In the genomic region with DNA sequence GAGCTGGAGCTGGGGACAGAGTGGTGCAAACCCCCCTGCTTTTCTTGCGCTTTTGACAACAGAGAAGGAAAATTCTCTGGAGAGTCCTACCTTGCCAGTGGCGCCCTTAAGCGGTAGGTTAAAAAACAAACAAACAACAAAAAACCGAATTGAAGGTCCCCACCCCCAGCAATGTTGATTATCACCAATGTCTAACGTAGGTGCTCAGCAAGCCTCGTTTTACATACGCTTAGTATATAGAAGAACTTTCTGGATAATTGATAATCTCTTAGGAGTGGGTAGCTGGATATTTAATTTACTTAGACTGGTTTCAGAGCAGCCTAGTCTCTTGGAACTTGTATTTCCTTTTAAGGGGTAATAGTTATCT, we compare ENCODE assay signal across 9 mouse cellular contexts. TPM values are rescaled to one million over a fixed set of nuclear protein-coding genes. Genes with fewer than 3 reads are reported as not detected.
A peak's percentile ranks its signal among the peaks of the same experiment; 100 is the strongest.
DNase-seq lines count a peak whose midpoint lies in the region; ATAC-seq and TF ChIP-seq lines count a peak whose summit lies in the region.
"Had no signal": no experiment of that assay in that cellular context is flagged by ENCODE, and none has a peak within 500 bp of the region (broad histone marks: within the 10 kb centered on the region; RNA-seq: fewer than 3 reads in every experiment).

No protein-coding gene starts in this region.

- TF ChIP-seq CTCF in kidney, adult 2 months (conservative IDR thresholded peaks at IDR 0.05; ENCODE audit: insufficient read depth, insufficient read length, low read depth, low read length) = no peak
- no peak for TF ChIP-seq CTCF in bone marrow macrophage, adult 2 months (IDR thresholded peaks at IDR 0.05; ENCODE audit: low read depth, low read length)

- WGBS in kidney, adult 2 months = under 1% methylated on average over 7 of the region's 7 CpGs
- 0% methylated on average over 7 of the region's 7 CpGs for WGBS in hindbrain, embryonic 14.5 days
- 1% methylated on average over 7 of the region's 7 CpGs for WGBS in midbrain, embryonic 14.5 days

- H3K4me1 ChIP-seq in kidney, adult 2 months (ENCODE audit: control insufficient read depth, insufficient read depth, low read length) = no peaks in the 10 kb centered on the region
- no peaks in the 10 kb centered on the region for H3K4me1 ChIP-seq in bone marrow macrophage, adult 2 months (ENCODE audit: control insufficient read depth, insufficient read depth, low read length)
- H3K4me1 ChIP-seq in hindbrain, embryonic 14.5 days (replicated peaks; ENCODE audit: control insufficient read depth, insufficient read depth, low read length) = 0 out of 2 replicates have a peak, but pooled peaks cover 5% of the 10 kb centered on the region
- peaks cover 3% of the 10 kb centered on the region; the same call in 1 of the 2 replicates for H3K4me1 ChIP-seq in midbrain, embryonic 14.5 days (ENCODE audit: control insufficient read depth, insufficient read depth, low read length)

- no peak for TF ChIP-seq POLR2A in kidney, adult 2 months (IDR thresholded peaks at IDR 0.05; ENCODE audit: low read depth, low read length)
- no peak for TF ChIP-seq POLR2A in bone marrow macrophage, adult 2 months (IDR thresholded peaks at IDR 0.05; ENCODE audit: borderline replicate concordance, low read depth, low read length)

- H3K27ac ChIP-seq in kidney, adult 2 months (ENCODE audit: insufficient read depth, low read depth, low read length) = no peak overlapping the region
- peak overlapping the region; percentile 29; the same call in 1 of the 2 replicates for H3K27ac ChIP-seq in bone marrow macrophage, adult 2 months (ENCODE audit: insufficient read depth, low read depth, low read length)
- no peak overlapping the region for H3K27ac ChIP-seq in hindbrain, embryonic 14.5 days
- peak overlapping the region; percentile 57; the same call in 1 of the 2 replicates for H3K27ac ChIP-seq in midbrain, embryonic 14.5 days (replicated peaks; ENCODE audit: low read depth, low read length)

- DNase-seq in kidney, adult 2 months = no peak
- DNase-seq in kidney, postnatal 10 days = no peak
- DNase-seq in hindbrain, embryonic 14.5 days (ENCODE audit: low spot score) = no peak
- no peak for DNase-seq in midbrain, embryonic 14.5 days
- no peak for DNase-seq in cerebellum, adult 9-11 months
- no peak for DNase-seq in retina, postnatal 1 day
- DNase-seq in adrenal gland, adult (ENCODE audit: inconsistent age in 2 of 2, low spot score in 1 of 2) = no peak

- no peaks in the 10 kb centered on the region for H3K36me3 ChIP-seq in kidney, adult 2 months (ENCODE audit: control insufficient read depth, insufficient read depth, low read length)
- no peaks in the 10 kb centered on the region for H3K36me3 ChIP-seq in hindbrain, embryonic 14.5 days (replicated peaks; ENCODE audit: control insufficient read depth, insufficient read depth)
- H3K36me3 ChIP-seq in midbrain, embryonic 14.5 days (ENCODE audit: control insufficient read depth, insufficient read depth, low read length) = no peaks in the 10 kb centered on the region

- peak overlapping the region; percentile 94 for H3K9ac ChIP-seq in hindbrain, embryonic 14.5 days
- peak overlapping the region; percentile 81 for H3K9ac ChIP-seq in midbrain, embryonic 14.5 days (replicated peaks; ENCODE audit: low read length)

- H3K9me3 ChIP-seq in hindbrain, embryonic 14.5 days (ENCODE audit: control insufficient read depth, low read length) = no peaks in the 10 kb centered on the region
- no peaks in the 10 kb centered on the region for H3K9me3 ChIP-seq in midbrain, embryonic 14.5 days (ENCODE audit: control insufficient read depth, low read length)

- no peak for ATAC-seq in hindbrain, embryonic 14.5 days (ENCODE audit: low FRiP score)
- ATAC-seq in midbrain, embryonic 14.5 days (ENCODE audit: low FRiP score, low TSS enrichment) = no peak

- peak overlapping the region; percentile 82 for H3K4me3 ChIP-seq in kidney, adult 2 months (ENCODE audit: insufficient read depth, low read depth, low read length)
- H3K4me3 ChIP-seq in bone marrow macrophage, adult 2 months (ENCODE audit: insufficient read depth, low read length) = peak overlapping the region; percentile 89
- H3K4me3 ChIP-seq in hindbrain, embryonic 14.5 days (replicated peaks; ENCODE audit: low read length) = peak overlapping the region; percentile 78
- H3K4me3 ChIP-seq in midbrain, embryonic 14.5 days (replicated peaks; ENCODE audit: low read depth, low read length) = peak overlapping the region; percentile 92

- H3K27me3 ChIP-seq in kidney, adult 2 months (replicated peaks; ENCODE audit: control insufficient read depth, insufficient read depth, low read length) = no peaks in the 10 kb centered on the region
- no peaks in the 10 kb centered on the region for H3K27me3 ChIP-seq in hindbrain, embryonic 14.5 days (ENCODE audit: control insufficient read depth, insufficient read depth, low read length)
- no peaks in the 10 kb centered on the region for H3K27me3 ChIP-seq in midbrain, embryonic 14.5 days (ENCODE audit: control insufficient read depth, insufficient read depth, low read length)
- H3K27me3 ChIP-seq: Patski had no signal

- peak overlapping the region; percentile 73 for H3K4me2 ChIP-seq in hindbrain, embryonic 14.5 days (replicated peaks)
- H3K4me2 ChIP-seq in midbrain, embryonic 14.5 days (ENCODE audit: low read length) = peak overlapping the region; percentile 81

RNA-seq across cellular contexts. Expression of a gene that starts 0.7 kb away (rescaled TPM):
- 0.92 and 1.1 TPM in 2 replicates for polyA plus RNA-seq in kidney, adult 2 months (2012; rRNA removed)
- polyA plus RNA-seq in bone marrow macrophage, adult 2 months (2012; ENCODE audit: insufficient read depth, insufficient read length, missing spikeins) = 9.1 and 10.7 TPM in 2 replicates
- polyA plus RNA-seq in hindbrain, embryonic 14.5 days (2014; fragmentation: Nextera tagmentation; extraction: Ambion mirVana) = 6.8 and 6.9 TPM in 2 replicates
- 4.5 and 9.1 TPM in 2 replicates for polyA plus RNA-seq in midbrain, embryonic 14.5 days (2014; fragmentation: Nextera tagmentation; extraction: Ambion mirVana)

Comparison
In these comparisons a context has a peak if more than half of its experiments do, and no peak if none do; other contexts are left out.
1. H3K27ac ChIP-seq: peak in bone marrow macrophage, adult 2 months (single experiment) and midbrain, embryonic 14.5 days (single experiment); none in kidney, adult 2 months (single experiment) and hindbrain, embryonic 14.5 days (single experiment).
2. Peak in every context shown above with its lines, with median percentiles within 50 percentile points of each other: H3K4me3 ChIP-seq.